Mouse (Mus musculus) natural killer cell, adult 2 months (primary cell): ENCODE measurements at regions not wholly inside any gene's neighbourhood (a gene's known extent, or its start where the extent isn't known, plus 50 kb on each side); places are given as distances from the start of the nearest gene placed in this dataset.

Experiments
- DNase-seq, 2 experiments: peaks; one replicate each; pipeline ENCODE4 v3.0.0; 2022; ENCODE audit warnings: low spot score in 2 of 2

DNA sequence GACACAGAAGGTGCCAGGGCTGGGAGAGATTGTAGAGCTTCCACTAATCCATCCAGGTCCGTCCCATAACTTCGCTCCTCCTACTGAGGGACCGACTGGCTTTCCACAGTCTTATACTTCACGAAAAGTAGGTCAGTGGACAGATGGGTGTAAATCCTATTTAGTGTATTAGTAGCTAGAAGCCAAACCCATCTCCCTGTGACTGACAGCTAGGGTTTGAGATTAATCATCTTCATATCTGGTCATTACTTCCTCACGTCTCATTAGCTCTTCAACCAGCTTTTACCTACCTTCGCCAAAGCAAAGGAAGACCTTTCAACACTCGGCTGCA, 60.4 kb upstream of the Scaf11 start:
- no peak for DNase-seq

DNA sequence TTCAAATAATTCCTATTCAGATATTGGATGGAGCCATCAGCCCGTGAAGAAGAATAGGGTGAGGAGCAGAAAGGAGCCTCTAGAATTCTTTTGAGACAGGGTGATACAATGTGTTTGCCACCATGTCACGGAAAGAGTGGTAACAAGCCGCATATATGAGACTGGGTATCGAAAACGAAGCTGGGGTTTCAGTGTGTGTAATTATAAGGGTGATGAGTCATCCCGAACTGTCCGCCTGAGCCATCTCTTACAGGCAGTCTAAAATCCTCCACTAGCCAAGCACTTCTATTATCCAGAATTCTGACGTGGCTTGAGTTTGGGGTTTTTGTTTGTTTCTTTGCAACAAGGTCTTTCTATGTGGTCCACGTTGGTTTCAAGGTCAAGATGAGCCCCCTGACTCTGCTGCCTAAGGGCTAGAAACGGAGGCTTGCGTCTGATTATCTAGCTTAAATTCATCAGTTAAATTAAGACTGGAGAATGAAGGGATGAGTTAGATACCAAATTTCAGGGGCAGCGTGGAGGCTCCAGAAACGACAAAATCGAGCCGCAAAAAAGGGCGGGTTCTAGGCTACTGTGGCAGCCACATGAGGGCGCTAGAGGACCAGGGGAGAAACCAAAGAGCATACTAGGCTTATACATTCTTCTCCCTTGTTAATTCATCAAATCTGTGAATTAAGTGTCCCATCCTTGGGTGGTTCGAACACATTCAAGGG, 59.9 kb upstream of the Scaf11 start:
- DNase-seq: peak; percentile 45 to 67

DNA sequence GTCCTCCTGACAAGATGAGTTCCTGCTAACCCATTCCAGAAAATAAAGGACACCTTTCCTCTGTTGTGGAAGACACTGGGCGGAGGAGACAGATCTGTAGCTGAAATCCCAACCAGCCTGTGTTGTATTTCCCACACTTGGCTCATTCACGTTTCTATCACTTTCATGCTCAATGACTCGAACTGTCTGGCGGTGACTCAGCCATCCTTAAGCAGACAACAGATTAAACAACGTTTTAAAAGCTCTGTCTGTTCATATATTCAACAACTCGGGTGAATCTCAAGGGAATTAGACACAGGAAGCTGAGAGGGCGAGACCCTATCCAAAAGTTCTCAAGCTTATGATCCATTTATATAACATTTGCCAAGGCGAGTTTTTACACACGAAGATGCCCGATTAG, 57.5 kb upstream of the Scaf11 start:
- no peak for DNase-seq

DNA sequence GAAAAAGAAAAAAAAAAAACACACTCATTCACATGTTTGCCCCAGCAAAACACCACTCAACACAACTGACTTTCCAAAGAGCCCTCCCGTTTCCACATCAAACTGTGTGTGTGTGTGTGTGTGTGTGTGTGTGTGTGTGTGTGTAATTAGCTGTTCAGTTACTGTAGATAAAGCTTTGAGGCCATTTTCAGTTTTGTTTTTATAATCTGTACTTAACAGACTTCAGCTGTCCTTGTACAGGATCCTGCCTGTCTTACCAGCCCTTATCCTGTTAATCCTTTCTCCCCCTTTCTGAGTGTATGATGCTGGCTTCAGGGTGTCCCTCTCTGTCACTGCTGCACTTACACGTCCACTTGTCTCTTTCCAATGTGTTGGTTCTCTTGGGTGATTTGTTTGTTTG, 55.0 kb upstream of the Scaf11 start:
- no peak for DNase-seq

DNA sequence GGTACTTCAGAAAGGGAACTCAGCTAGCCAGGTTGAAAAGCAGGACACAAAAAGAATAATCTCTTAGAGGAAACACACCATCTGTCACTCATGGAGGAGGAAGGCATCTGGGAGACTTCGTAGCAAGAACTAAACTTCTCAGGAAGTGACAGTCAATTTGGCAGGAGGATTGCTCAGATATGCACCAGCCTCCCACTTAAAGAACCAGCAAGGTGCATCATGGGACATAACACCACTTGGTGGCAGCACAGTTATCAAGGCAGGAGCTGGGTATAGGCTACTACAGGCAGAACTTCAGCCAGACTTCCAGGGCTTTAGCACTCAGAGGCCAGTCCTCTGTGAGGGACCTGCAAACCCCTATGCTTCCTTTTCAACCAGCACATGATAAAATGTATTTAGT, 52.0 kb upstream of the Scaf11 start:
- DNase-seq: no peak
